Mouse (Mus musculus): ENCODE results near the gene Inpp5a.

Gene Inpp5a

DNA sequence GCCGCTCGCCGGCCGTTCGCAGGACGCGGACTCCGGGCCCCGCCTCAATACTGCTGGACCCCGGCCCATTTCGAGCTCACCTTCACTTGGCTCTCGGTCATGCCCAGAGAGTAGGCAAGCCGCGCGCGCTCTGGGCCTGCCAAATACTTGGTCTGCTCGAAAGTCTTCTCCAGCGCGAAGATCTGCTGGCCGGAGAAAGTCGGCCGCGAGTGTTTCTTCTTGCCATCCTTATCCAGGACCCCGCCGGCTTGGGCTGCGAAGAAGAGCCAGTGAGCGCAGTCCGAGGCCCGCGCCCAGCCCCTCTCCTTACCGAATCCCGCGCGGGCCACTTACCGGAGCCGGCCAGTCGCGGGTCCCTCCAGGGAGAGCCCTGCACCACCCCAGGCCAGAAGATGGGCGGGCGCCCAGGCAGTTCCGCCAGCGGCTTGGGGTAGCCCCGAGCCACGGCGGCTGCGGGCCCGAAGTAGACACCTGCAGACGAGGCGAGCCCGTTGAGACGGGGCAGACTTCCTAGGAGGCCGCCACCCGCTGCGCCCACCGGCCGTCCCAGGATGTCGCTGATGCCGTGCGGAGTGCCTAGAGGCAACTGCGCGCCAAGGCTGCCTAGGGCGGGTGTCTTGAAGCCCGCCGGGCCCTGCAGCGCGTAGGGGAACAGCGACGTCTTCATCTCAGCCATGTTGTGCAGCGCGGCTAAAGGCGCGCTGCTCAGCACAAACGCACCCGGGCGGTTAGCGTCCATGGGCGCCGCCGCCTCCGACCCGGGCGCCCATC is 193.1 kb downstream of the Inpp5a start:
- DNase-seq (ENCODE audit: low spot score in 2 of 2): peak in 1 of 2 experiments; percentile 31

DNA sequence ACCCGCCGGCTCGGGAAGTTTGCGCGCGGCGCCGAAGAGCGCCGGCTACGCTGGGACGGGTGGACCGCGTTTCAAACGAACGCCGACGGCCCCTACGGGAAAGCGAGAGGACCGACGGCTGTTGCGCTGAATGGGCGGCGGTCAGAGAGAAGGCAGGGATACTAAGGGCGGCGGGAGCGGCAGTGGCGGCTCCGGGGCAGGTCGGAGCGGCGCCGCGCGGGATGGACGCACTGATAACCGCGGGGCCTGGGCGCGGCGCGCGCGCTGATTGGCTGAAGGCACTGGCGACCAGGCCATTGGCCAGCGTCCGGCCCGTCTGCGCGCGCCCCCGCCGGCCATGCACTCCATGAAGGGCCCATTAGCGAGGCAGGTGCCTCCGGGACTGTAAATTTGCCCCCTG is 193.7 kb downstream of the Inpp5a start, which contains the start of gene Nkx6-2:
Gene Nkx6-2 (minus strand): TSS at position 203 of the 400 bp plus-strand sequence.
- peak in 1 of 2 experiments; percentile 19 for DNase-seq (ENCODE audit: low spot score in 2 of 2)

DNA sequence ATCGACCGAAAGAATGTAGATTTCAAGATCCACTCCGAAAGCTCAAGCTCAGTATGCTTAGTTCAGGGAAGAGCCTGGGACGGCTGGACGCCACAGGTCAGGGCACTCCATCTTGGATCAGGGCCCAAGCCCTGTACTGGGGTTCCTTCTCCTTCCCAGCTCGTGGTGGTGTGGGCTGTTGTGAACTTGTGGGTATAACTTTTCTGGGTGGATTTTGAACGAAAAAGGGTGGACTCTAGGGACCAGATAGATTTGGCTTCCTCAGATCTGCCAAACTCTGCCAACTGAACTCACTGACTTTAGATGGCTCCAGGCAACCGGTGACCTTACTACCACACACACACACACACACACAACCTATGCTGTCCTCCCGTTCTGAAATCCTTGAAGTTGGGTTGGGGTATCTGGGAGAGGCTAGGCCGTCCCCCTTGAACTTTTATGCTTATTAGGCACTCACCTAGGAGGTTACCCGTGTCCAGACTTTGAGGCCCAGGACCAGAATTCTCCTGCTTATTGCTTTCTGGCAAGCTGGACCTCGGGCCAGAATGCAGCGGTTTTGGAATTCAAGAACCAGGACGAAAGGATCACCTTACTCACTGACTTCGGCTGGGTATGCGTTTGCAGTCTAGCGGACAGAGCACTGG is 194.3 kb downstream of the Inpp5a start:
- DNase-seq (ENCODE audit: low spot score in 2 of 2): no peak

DNA sequence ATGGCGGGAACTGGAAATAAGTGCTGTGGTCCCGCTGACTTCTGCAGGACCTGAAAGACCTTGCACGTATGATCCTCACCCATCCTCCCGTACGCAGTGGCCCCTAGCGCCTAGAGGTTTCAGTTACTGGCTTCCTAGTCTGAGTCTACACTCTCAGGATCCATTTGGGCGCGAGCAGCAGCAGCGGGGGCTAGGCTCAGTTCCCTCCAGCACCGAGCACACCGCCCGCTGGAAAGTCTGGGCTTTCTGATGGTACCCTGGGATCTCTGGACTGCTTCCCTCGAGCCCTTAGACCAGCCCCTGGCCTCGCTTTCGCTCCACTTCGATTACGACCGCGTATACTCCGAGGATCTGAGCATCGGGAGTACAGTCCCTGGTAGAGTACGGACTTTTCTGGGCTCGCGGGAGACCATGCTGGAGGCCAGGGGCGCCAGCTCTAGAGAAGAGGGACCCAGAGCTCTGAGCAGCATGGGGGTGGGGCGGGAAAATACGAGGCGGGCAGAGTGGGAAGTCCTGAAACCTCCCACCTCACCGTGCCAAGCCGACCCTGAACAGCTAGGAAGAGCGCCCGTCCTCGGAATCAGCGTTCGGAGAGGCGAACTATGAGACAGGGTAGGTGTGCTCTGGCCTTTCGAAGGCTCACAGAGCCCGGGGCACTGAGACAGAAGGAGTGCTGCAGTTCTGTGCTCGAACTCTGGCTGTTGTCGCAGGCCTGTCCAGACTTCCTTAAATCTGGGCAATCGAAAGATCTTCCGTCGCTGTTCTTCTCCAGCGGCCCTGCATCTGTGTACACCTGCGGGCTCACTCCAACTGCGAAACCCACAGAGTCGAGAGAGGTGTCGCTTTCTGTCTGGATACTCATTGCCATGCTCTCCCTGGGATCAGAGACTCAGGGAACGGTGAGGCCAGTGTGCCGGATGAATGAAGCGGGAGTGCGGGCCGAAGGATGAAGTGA is 195.6 kb downstream of the Inpp5a start:
- DNase-seq (ENCODE audit: low spot score in 2 of 2): peak in 1 of 2 experiments; percentile 26

DNA sequence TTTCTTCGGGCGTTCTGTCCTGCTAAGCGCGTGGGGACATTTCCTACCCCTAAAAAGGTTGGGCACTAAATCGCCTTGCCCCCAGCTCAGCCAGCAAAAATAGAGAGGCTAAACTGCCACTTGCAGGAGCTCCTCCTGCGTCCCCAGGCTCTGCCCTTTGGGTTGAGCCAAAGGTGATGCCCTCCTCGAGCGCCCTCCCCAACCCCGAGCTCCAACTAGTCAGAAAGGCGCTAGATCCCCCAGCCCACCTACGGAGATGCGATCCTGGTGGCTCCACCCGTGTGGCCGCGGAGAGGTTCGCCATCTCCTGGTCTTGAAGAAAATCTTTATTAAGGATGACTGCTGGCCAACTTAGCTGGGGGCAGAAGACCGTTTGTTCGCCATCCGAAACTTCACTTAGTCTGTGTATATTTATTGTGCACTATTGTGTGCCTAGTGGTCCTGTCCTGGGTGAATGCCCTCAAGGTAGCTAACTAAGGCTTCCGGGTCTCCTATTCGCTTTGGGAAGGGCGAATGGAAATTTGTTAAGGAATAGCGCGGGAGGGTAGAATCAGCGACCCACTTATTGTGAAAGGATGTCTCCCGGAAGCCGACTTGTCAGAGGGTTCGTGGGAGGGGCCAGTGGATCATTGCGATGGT is 196.4 kb downstream of the Inpp5a start:
- DNase-seq (ENCODE audit: low spot score in 2 of 2): peak in 1 of 2 experiments; percentile 19

DNA sequence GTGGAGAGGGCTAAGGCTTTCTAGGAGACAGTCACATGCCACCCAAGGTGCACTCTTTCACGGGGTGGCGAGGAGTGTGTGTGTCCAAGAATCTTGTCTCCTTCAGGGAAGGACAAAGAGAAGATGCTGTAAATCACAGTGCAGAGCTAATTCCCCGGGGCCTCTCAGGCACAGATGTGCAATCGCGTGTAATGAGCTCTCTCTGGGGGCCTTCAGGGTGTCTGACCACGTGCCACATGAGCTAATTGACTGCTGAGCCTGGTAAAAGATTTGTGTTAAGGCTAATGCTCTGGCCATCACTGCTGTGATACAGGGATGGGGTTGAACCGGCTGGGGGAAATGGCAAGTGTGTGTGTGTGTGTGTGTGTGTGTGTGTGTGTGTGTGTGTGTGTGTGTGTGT is 199.0 kb downstream of the Inpp5a start:
- no peak for DNase-seq (ENCODE audit: low spot score in 2 of 2)

DNA sequence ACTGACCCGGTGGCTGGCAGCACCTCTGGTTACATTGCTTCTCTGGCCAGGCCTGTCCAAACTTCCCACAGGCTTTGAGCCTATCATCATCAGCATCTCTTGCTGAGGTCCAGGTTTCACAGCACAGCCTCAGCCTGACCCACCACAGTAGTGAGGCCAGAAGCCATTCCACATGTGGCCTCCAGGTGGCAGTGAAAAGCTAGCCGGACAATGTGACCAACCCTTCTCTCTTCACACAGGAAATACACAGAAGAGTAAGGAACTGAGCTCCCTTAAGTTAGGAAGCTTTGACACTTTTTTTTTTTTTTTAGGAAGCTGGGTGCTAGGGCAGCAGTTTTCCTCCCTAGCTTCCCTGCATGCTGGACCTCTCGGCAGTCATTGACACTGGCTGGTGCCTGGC is 201.4 kb downstream of the Inpp5a start:
- peak in 1 of 2 experiments; percentile 5 for DNase-seq (ENCODE audit: low spot score in 2 of 2)

DNA sequence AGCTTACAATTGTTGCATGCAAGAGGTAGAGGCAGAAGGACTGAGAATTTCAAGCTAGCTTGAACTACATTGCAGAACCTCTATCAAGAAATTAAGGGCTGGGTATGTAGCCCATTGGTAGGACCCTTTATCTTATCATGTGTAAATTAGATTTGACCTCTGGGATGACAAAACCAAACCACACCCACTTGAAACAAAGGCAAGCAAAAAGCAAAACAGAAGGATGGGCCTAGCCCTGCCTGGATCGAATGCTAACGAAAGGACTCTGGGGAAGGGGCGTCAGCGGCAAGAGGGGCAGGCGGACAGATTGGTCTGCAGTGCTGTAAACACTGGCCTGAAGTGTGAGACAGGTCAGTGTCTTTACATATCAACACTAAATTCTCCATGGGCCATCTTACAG is 202.4 kb downstream of the Inpp5a start:
- no peak for DNase-seq (ENCODE audit: low spot score in 2 of 2)

DNA sequence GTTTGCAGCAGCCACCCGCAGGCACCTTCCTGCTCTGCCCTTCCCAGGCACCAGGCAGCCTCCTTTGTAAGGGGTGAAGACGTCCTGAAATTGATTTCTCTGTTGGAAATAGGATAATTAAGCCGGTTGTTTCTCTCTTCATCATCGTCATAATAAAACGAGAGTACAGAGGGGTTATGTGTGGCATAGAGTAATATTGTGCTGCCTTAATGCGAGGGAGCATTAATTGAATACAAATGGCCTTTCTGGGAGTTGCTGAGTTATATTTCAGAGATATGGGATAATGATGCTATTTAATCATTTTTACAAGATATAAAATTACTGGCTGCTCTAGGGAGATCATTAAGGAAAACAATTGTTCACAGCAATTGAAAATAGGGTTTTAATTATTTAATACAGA is 206.4 kb downstream of the Inpp5a start:
- no peak for DNase-seq (ENCODE audit: low spot score in 2 of 2)

DNA sequence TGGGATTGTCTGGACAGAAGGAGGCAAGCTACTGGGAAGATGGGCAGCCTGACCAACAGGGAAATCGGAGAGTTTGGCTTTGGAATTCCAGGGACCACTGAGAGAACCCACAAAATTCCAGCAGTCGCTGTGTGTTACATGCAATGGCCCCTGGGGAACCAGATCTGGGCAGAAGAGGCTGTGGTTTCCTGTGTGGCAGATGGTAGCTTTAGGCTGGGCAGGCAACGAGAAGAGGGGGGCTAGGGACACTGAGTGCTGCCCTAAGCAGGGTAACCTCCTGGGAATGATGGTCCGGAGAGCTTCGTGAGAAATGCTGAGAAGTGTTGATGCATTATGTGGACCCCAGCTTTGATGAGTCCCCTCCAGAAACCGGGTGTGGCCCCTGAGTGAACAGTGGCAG is 207.0 kb downstream of the Inpp5a start:
- DNase-seq (ENCODE audit: low spot score in 2 of 2): no peak

DNA sequence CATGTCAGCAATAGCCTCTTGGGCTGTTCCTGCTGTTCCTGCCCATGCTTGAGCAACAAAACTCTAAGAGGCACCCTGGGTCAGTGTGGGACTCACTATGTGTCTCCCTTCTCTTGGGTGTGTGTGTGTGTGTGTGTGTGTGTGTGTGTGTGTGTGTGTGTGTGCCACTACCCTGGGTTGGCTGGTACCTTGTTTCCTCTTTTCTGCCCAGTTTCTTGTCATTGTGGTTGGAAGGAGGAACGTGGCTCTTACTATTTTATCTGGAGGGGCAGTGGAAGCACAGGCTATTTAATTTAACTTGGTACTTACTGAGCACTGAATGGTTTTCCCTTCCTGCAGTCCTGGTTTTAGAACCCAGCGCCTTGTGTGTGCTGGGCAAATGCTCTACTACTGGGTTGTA is 221.4 kb downstream of the Inpp5a start:
- no peak for DNase-seq (ENCODE audit: low spot score in 2 of 2)

DNA sequence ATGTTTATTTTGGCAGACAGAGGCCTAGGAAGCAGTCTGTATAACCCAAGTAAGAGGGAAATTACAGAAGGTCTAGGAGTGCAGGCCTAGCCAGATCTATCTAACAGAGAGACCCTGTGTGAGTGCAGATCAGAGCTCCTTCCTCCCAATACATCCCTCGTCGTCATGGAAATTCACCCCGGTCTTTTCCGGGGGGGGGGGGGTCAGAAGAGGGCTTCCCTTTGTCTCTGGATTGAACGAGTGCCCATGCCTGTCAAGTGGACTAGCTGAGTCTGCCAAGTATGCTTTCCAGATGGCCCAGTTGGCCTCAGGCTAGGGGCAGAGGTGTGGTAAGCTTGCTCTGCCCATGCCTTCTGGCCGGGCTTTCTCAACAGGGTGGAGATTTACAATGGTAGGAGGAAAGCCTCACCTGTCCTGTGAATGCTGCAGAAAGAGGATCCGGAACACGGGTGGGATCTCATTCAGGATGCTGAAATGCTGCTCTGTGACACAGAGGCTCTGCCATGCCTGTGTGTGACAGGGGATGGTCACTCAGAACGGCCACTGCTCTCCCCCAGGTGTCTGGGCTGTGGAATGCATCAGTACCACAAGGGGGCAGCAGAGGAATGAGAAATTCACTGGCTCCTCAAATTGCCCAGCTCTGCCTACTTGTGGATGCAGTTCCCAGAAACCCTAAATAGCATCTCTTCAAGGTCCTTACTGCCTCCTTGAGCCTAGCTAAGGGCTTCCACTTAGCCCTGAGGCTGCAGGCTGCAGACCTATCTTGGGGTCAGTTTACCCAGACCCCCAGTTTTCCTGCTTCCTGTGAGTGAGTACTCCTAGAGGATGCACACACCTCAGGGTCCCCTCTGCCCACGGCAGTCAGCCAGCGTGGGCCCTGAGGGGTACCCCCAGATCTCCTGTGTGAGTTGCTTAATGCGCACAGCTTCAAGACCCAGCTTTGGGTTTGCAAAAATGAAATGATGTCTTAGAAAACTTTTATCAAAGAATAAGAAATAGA is 227.2 kb downstream of the Inpp5a start:
- peak; percentile 16 to 40 for DNase-seq (ENCODE audit: low spot score in 2 of 2)

DNA sequence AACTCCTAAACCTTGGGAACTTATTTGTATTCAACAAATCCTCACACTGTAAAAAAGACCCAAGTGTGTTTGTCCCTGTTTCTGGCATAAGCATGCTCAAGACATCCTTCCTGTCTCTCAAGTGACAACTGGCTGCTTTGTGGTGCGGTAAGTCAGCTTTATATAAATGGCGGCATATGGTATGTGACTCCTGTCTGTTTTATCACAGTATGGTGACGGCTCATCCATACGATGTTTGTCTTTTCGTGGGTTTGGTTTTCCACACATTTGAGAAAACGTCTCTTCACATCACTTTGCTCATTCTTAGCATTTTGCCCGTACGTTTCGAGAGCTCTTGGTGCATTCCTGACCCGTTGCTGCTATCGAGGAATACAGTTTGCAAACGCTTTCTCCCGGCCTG is 233.7 kb downstream of the Inpp5a start:
- DNase-seq (ENCODE audit: low spot score in 2 of 2): no peak

DNA sequence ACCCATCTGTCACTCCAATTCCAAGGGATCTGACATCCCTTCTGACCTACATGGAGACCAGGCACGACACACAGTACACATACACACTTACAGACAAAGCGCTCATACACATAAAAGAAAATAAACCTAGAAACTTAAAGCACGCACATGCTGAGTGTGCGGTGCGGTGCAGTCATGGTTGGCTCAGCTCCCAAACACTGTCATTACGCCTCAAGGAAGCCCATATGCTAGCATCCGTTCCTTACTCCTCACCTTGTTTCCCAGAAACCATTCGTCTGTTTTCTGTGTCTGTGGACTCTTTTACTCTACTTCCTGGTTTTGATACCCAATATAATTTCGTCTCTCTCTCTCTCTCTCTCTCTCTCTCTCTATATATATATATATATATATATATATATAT is 236.2 kb downstream of the Inpp5a start:
- DNase-seq (ENCODE audit: low spot score in 2 of 2): no peak
